Comparison of ENCODE assay signal across 8 mouse cellular contexts in genomic region chr2:179193507-179194160, GRCm38 (mm10).
DNase-seq lines count a peak whose midpoint lies in the region; ATAC-seq and TF ChIP-seq lines count a peak whose summit lies in the region.

No protein-coding gene starts in this region.

- H3K4me2 ChIP-seq in hindbrain, embryonic 11.5 days (replicated peaks; ENCODE audit: low read depth, low read length), result no peak overlapping the region
- H3K4me2 ChIP-seq in lung, embryonic 16.5 days (ENCODE audit: low read depth, low read length), result no peak overlapping the region

- H3K27ac ChIP-seq in cerebellum, adult 2 months (ENCODE audit: insufficient read depth, low read length), result no peak overlapping the region
- no peak overlapping the region for H3K27ac ChIP-seq in hindbrain, embryonic 11.5 days (ENCODE audit: low read depth, low read length)
- no peak overlapping the region for H3K27ac ChIP-seq in lung, embryonic 16.5 days (ENCODE audit: low read length)

- H3K4me3 ChIP-seq in cerebellum, adult 2 months (replicated peaks; ENCODE audit: insufficient read depth, low read depth, low read length), result no peak overlapping the region
- no peak overlapping the region for H3K4me3 ChIP-seq in hindbrain, embryonic 11.5 days (ENCODE audit: low read depth, low read length)
- H3K4me3 ChIP-seq in lung, embryonic 16.5 days (ENCODE audit: low read length), result no peak overlapping the region

- peak; percentile 86 for TF ChIP-seq CTCF in cerebellum, adult 2 months (IDR thresholded peaks at IDR 0.05; ENCODE audit: borderline replicate concordance, insufficient read depth, low read depth, low read length)

- TF ChIP-seq POLR2A in cerebellum, adult 2 months (IDR thresholded peaks at IDR 0.05; ENCODE audit: borderline replicate concordance, insufficient read depth, low read length), result no peak

- WGBS in cerebellum, adult 2 months, result 37% methylated on average over 9 of the region's 9 CpGs
- WGBS in hindbrain, embryonic 11.5 days, result 40% methylated on average over 9 of the region's 9 CpGs
- whole genome bisulfite sequencing in lung, embryonic 16.5 days, result 23% methylated on average over 9 of the region's 9 CpGs

- ATAC-seq in frontal cortex, adult (ENCODE audit: low TSS enrichment), result peak; percentile 87
- peak; percentile 54 for ATAC-seq in hindbrain, embryonic 11.5 days (ENCODE audit: low FRiP score)
- peak; percentile 61 for ATAC-seq in lung, embryonic 16.5 days (ENCODE audit: low read depth)

- H3K27me3 ChIP-seq in cerebellum, adult 2 months (ENCODE audit: control insufficient read depth, insufficient read depth, low read length), result no peaks in the 10 kb centered on the region
- H3K27me3 ChIP-seq in hindbrain, embryonic 11.5 days (ENCODE audit: control insufficient read depth, insufficient read depth, low read length), result no peaks in the 10 kb centered on the region
- no peaks in the 10 kb centered on the region for H3K27me3 ChIP-seq in lung, embryonic 16.5 days (ENCODE audit: control insufficient read depth, insufficient read depth, low read depth, low read length)

- no peaks in the 10 kb centered on the region for H3K9me3 ChIP-seq in hindbrain, embryonic 11.5 days (ENCODE audit: control insufficient read depth, low read length)
- H3K9me3 ChIP-seq in lung, embryonic 16.5 days (ENCODE audit: control insufficient read depth, low read length), result no peaks in the 10 kb centered on the region

- peak; percentile 10 for DNase-seq in MN1 (ENCODE audit: low spot score)
- peak; percentile 45 to 55 for DNase-seq in cerebellum, adult 2 months
- DNase-seq in hindbrain, embryonic 11.5 days (ENCODE audit: low spot score), result peak; percentile 87
- DNase-seq in layer of hippocampus, adult 9-10 months (ENCODE audit: low spot score), result peak; percentile 45
- peak; percentile 87 for DNase-seq in retina, postnatal 1 day
- DNase-seq in urinary bladder, postnatal 25 days (ENCODE audit: low spot score), result peak; percentile 62

- no peak overlapping the region for H3K9ac ChIP-seq in hindbrain, embryonic 11.5 days (ENCODE audit: low read depth, low read length)
- H3K9ac ChIP-seq in lung, embryonic 16.5 days (ENCODE audit: low read length), result no peak overlapping the region

- 0 out of 2 replicates have a peak, but pooled peaks cover 2% of the 10 kb centered on the region for H3K4me1 ChIP-seq in cerebellum, adult 2 months (ENCODE audit: control insufficient read depth, insufficient read depth, low read length)
- 0 out of 2 replicates have a peak, but pooled peaks cover 2% of the 10 kb centered on the region for H3K4me1 ChIP-seq in hindbrain, embryonic 11.5 days (replicated peaks; ENCODE audit: control insufficient read depth, insufficient read depth, low read length)
- H3K4me1 ChIP-seq in lung, embryonic 16.5 days (replicated peaks; ENCODE audit: control insufficient read depth, insufficient read depth, low read length), result no peaks in the 10 kb centered on the region

- no peaks in the 10 kb centered on the region for H3K36me3 ChIP-seq in hindbrain, embryonic 11.5 days (ENCODE audit: control insufficient read depth, insufficient read depth, low read length)
- no peaks in the 10 kb centered on the region for H3K36me3 ChIP-seq in lung, embryonic 16.5 days (ENCODE audit: control insufficient read depth, insufficient read depth, low read length)

Comparison
In these comparisons a context has a peak if more than half of its experiments do, and no peak if none do; other contexts are left out.
1. DNase-seq: peak in every context shown above with its lines; median percentile 87 in hindbrain, embryonic 11.5 days; 87 in retina, postnatal 1 day; 62 in urinary bladder, postnatal 25 days; 50 in cerebellum, adult 2 months; 45 in layer of hippocampus, adult 9-10 months; 10 in MN1.